Mouse (Mus musculus) erythroblast, embryonic 14.5 days (primary cell): ENCODE measurements around the gene Pla2g4d. TPM values are rescaled to one million over a fixed set of nuclear protein-coding genes. Genes with fewer than 3 reads are reported as not detected.

Source experiments
- H3K27me3 ChIP-seq: 2 replicates; pipeline ENCODE4 v1.6.1; 2012; ENCODE audit warnings: inconsistent platforms; ENCODE audit not compliant: control insufficient read depth
- H3K36me3 ChIP-seq: 2 replicates; pipeline ENCODE4 v1.6.1; 2012; ENCODE audit warnings: mild to moderate bottlenecking, inconsistent platforms; ENCODE audit not compliant: control insufficient read depth
- H3K4me1 ChIP-seq: 2 replicates; pipeline ENCODE4 v1.6.1; 2012; ENCODE audit warnings: inconsistent platforms; ENCODE audit not compliant: control insufficient read depth
- H3K4me3 ChIP-seq: replicated peaks from 2 replicates; pipeline ENCODE3; 2012; ENCODE audit warnings: moderate library complexity, mild to moderate bottlenecking, inconsistent platforms
- H3K9me3 ChIP-seq: 2 replicates; pipeline ENCODE4 v1.6.1; 2012; ENCODE audit warnings: low read length, inconsistent platforms, mixed read lengths; ENCODE audit not compliant: control insufficient read depth
- GATA1 ChIP-seq: IDR thresholded peaks from 2 replicates; pipeline ENCODE4 v1.6.1; 2012; ENCODE audit warnings: low read length, inconsistent platforms, mixed read lengths
- TAL1 ChIP-seq: IDR thresholded peaks from 3 replicates; pipeline ENCODE4 v1.6.1; 2012; ENCODE audit warnings: low read length, inconsistent platforms, mixed read lengths
- polyA plus RNA-seq: library from polyadenylated mRNA; stranded (reverse); fragments of >175 nt; gene quantifications from 2 replicates; pipeline ENCODE4 v1.2.3, GENCODE M21; 2012

The Pla2g4d gene
- polyA plus RNA-seq, 1 experiment: not detected

GRCm38 (mm10) chr2:120296160-120296559, 7.2 kb upstream of the Pla2g4d start:
- no peaks in the 10 kb centered on the region for H3K27me3 ChIP-seq
- TF ChIP-seq TAL1 (no peak), GATA1 (no peak)
- H3K36me3 ChIP-seq: no peaks in the 10 kb centered on the region
- H3K4me1 ChIP-seq: no peaks in the 10 kb centered on the region
- H3K9me3 ChIP-seq: peaks cover 2% of the 10 kb centered on the region; the same call in 1 of the 2 replicates
- no peak overlapping the region for H3K4me3 ChIP-seq

GRCm38 (mm10) chr2:120291471-120292078, 2.6 kb upstream of the Pla2g4d start:
- Histone ChIP-seq H3K4me3 (no peak overlapping the region), H3K27me3 (no peaks in the 10 kb centered on the region), H3K36me3 (no peaks in the 10 kb centered on the region), H3K9me3 (no peaks in the 10 kb centered on the region), H3K4me1 (no peaks in the 10 kb centered on the region)
- TF ChIP-seq GATA1: no peak
- TF ChIP-seq TAL1: no peak

GRCm38 (mm10) chr2:120288401-120288800, 596 bp downstream of the Pla2g4d start:
- no peak for TF ChIP-seq TAL1
- TF ChIP-seq GATA1: no peak
- H3K36me3 ChIP-seq: no peaks in the 10 kb centered on the region
- no peaks in the 10 kb centered on the region for H3K9me3 ChIP-seq
- no peak overlapping the region for H3K4me3 ChIP-seq
- no peaks in the 10 kb centered on the region for H3K27me3 ChIP-seq
- H3K4me1 ChIP-seq: no peaks in the 10 kb centered on the region

GRCm38 (mm10) chr2:120285639-120286038, 3.4 kb downstream of the Pla2g4d start:
- no peak overlapping the region for H3K4me3 ChIP-seq
- TF ChIP-seq TAL1: no peak
- no peak for TF ChIP-seq GATA1
- H3K9me3 ChIP-seq: no peaks in the 10 kb centered on the region
- no peaks in the 10 kb centered on the region for H3K27me3 ChIP-seq
- no peaks in the 10 kb centered on the region for H3K36me3 ChIP-seq
- no peaks in the 10 kb centered on the region for H3K4me1 ChIP-seq

- Histone ChIP-seq H3K4me3 (no peak overlapping the region), H3K27me3 (no peaks in the 10 kb centered on the region), H3K4me1 (no peaks in the 10 kb centered on the region), H3K9me3 (no peaks in the 10 kb centered on the region), H3K36me3 (no peaks in the 10 kb centered on the region)
- TF ChIP-seq GATA1 (no peak), TAL1 (no peak)
Measured at GRCm38 (mm10) chr2:120284705-120285104, 4.3 kb downstream of the Pla2g4d start.

GRCm38 (mm10) chr2:120284094-120284493, 4.9 kb downstream of the Pla2g4d start:
- Histone ChIP-seq H3K4me1 (no peaks in the 10 kb centered on the region), H3K4me3 (no peak overlapping the region), H3K27me3 (no peaks in the 10 kb centered on the region), H3K36me3 (no peaks in the 10 kb centered on the region), H3K9me3 (no peaks in the 10 kb centered on the region)
- TF ChIP-seq GATA1 (no peak), TAL1 (no peak)

- no peak for TF ChIP-seq GATA1
- no peak for TF ChIP-seq TAL1
- Histone ChIP-seq H3K4me1 (no peaks in the 10 kb centered on the region), H3K4me3 (no peak overlapping the region), H3K27me3 (no peaks in the 10 kb centered on the region), H3K36me3 (no peaks in the 10 kb centered on the region), H3K9me3 (no peaks in the 10 kb centered on the region)
Measured at GRCm38 (mm10) chr2:120283550-120283949, 5.4 kb downstream of the Pla2g4d start.

- H3K27me3 ChIP-seq: no peaks in the 10 kb centered on the region
- no peaks in the 10 kb centered on the region for H3K36me3 ChIP-seq
- no peaks in the 10 kb centered on the region for H3K9me3 ChIP-seq
- TF ChIP-seq TAL1 (no peak), GATA1 (no peak)
- H3K4me3 ChIP-seq: no peak overlapping the region
- H3K4me1 ChIP-seq: no peaks in the 10 kb centered on the region
Measured at GRCm38 (mm10) chr2:120281221-120281620, 7.8 kb downstream of the Pla2g4d start.

GRCm38 (mm10) chr2:120279961-120280360, 9.0 kb downstream of the Pla2g4d start:
- Histone ChIP-seq H3K36me3 (no peaks in the 10 kb centered on the region), H3K27me3 (no peaks in the 10 kb centered on the region), H3K4me3 (no peak overlapping the region), H3K4me1 (no peaks in the 10 kb centered on the region), H3K9me3 (no peaks in the 10 kb centered on the region)
- TF ChIP-seq TAL1 (no peak), GATA1 (no peak)

GRCm38 (mm10) chr2:120276951-120277350, 12.0 kb downstream of the Pla2g4d start:
- no peak overlapping the region for H3K4me3 ChIP-seq
- no peaks in the 10 kb centered on the region for H3K4me1 ChIP-seq
- H3K9me3 ChIP-seq: no peaks in the 10 kb centered on the region
- no peaks in the 10 kb centered on the region for H3K27me3 ChIP-seq
- no peaks in the 10 kb centered on the region for H3K36me3 ChIP-seq
- no peak for TF ChIP-seq GATA1
- no peak for TF ChIP-seq TAL1
